Mouse (Mus musculus) intestine, embryonic 14.5 days (tissue): Measurements from ENCODE around the gene Stim1. TPM values are rescaled to one million over a fixed set of nuclear protein-coding genes. Genes with fewer than 3 reads are reported as not detected.

ENCODE experiments used
- ATAC-seq: fragments of 200-750 bp; cut with Nextera tagmentation; replicated peaks from 2 replicates; pipeline ENCODE4 v1.8.0; 2017; ENCODE audit warnings: low read depth, moderate number of reproducible peaks, moderate TSS enrichment, moderate library complexity; ENCODE audit not compliant: low FRiP score, low TSS enrichment
- DNase-seq: peaks from one replicate; pipeline ENCODE4 v3.0.0-alpha.2; 2018; ENCODE audit warnings: low spot score
- H3K27ac ChIP-seq: fragments of 300-500 bp; sonication (generic); 2 replicates; pipeline ENCODE4 v1.5.1; 2014; ENCODE audit warnings: low read depth, mild to moderate bottlenecking, control low read depth
- H3K27me3 ChIP-seq: fragments of 300-500 bp; sonication (generic); replicated peaks from 2 replicates; pipeline ENCODE4 v1.6.1; 2014; ENCODE audit warnings: low read length, control low read depth; ENCODE audit not compliant: control insufficient read depth, insufficient read depth
- H3K36me3 ChIP-seq: fragments of 300-500 bp; sonication (generic); 2 replicates; pipeline ENCODE4 v1.6.1; 2014; ENCODE audit warnings: low read length, control low read depth; ENCODE audit not compliant: control insufficient read depth, insufficient read depth
- H3K4me1 ChIP-seq: fragments of 300-500 bp; sonication (generic); replicated peaks from 2 replicates; pipeline ENCODE4 v1.6.1; 2014; ENCODE audit warnings: low read length, control low read depth, mixed read lengths; ENCODE audit not compliant: control insufficient read depth, insufficient read depth
- H3K4me2 ChIP-seq: fragments of 300-500 bp; sonication (generic); 2 replicates; pipeline ENCODE4 v1.6.1; 2014; ENCODE audit warnings: low read length
- H3K4me3 ChIP-seq: fragments of 300-500 bp; sonication (generic); 2 replicates; pipeline ENCODE4 v1.5.1; 2014; ENCODE audit warnings: low read depth, low read length, control low read depth, mixed read lengths
- H3K9ac ChIP-seq: fragments of 300-500 bp; sonication (generic); 2 replicates; pipeline ENCODE4 v1.6.1; 2014; ENCODE audit warnings: mild to moderate bottlenecking, low read length
- H3K9me3 ChIP-seq: fragments of 300-500 bp; sonication (generic); 2 replicates; pipeline ENCODE4 v1.6.1; 2016; ENCODE audit warnings: low read length, control low read depth; ENCODE audit not compliant: control insufficient read depth
- WGBS: fragments of 180-500 bp; shearing (Covaris S2); extraction: QIAGEN DNeasy Blood & Tissue Kit; methylation state at CpG from one replicate; pipeline ENCODE4 v1.1.7; 2014; 5-methylcytosine and 5-hydroxymethylcytosine counted together
- polyA plus RNA-seq: library from polyadenylated mRNA; unstranded; fragments of >200 nt; fragmentation: Nextera tagmentation; extraction: Ambion mirVana; gene quantifications from 2 replicates; pipeline ENCODE4 v1.2.1, GENCODE M21; 2014

Gene Stim1
- polyA plus RNA-seq, 1 experiment from 2014 or later: 23.6 TPM

GRCm38 (mm10) chr7:102229814-102230213, 37.8 kb upstream of the Stim1 start:
- ATAC-seq: no peak
- H3K9ac ChIP-seq: no peak overlapping the region
- no peak overlapping the region for H3K4me3 ChIP-seq
- H3K4me2 ChIP-seq: no peak overlapping the region
- no peaks in the 10 kb centered on the region for H3K27me3 ChIP-seq
- H3K27ac ChIP-seq: no peak overlapping the region
- 89% methylated on average over 6 of the region's 6 CpGs for WGBS
- peaks cover 30% of the 10 kb centered on the region for H3K36me3 ChIP-seq
- H3K9me3 ChIP-seq: no peaks in the 10 kb centered on the region
- H3K4me1 ChIP-seq: no peaks in the 10 kb centered on the region
- DNase-seq: no peak

- Histone ChIP-seq H3K27me3 (no peaks in the 10 kb centered on the region), H3K4me2 (no peak overlapping the region), H3K36me3 (peaks cover 43% of the 10 kb centered on the region), H3K4me1 (no peaks in the 10 kb centered on the region), H3K9me3 (no peaks in the 10 kb centered on the region), H3K9ac (no peak overlapping the region), H3K4me3 (no peak overlapping the region), H3K27ac (no peak overlapping the region)
- DNase-seq (no peak), ATAC-seq (no peak)
- WGBS: 77% methylated on average over 4 of the region's 4 CpGs
Observed at GRCm38 (mm10) chr7:102233059-102233458, 34.5 kb upstream of the Stim1 start.

- no peak overlapping the region for H3K4me2 ChIP-seq
- H3K4me1 ChIP-seq: peaks cover 6% of the 10 kb centered on the region; the same call in 1 of the 2 replicates
- WGBS: 85% methylated on average over 8 of the region's 8 CpGs
Observed at GRCm38 (mm10) chr7:102238686-102239286, 28.8 kb upstream of the Stim1 start.

GRCm38 (mm10) chr7:102239591-102239990, 28.0 kb upstream of the Stim1 start:
- no peaks in the 10 kb centered on the region for H3K27me3 ChIP-seq
- H3K36me3 ChIP-seq: peaks cover 63% of the 10 kb centered on the region
- ATAC-seq (no peak), DNase-seq (no peak)
- WGBS: 92% methylated on average over 16 of the region's 16 CpGs
- no peaks in the 10 kb centered on the region for H3K9me3 ChIP-seq
- H3K9ac ChIP-seq: no peak overlapping the region
- no peak overlapping the region for H3K27ac ChIP-seq
- no peak overlapping the region for H3K4me2 ChIP-seq
- no peak overlapping the region for H3K4me3 ChIP-seq
- peaks cover 11% of the 10 kb centered on the region; the same call in 1 of the 2 replicates for H3K4me1 ChIP-seq

More at GRCm38 (mm10) chr7:102238686-102239286, 28.8 kb upstream of the Stim1 start:
- no peaks in the 10 kb centered on the region for H3K9me3 ChIP-seq
- H3K27me3 ChIP-seq: no peaks in the 10 kb centered on the region
- DNase-seq (no peak), ATAC-seq (no peak)
- no peak overlapping the region for H3K27ac ChIP-seq
- no peak overlapping the region for H3K9ac ChIP-seq
- peaks cover 63% of the 10 kb centered on the region for H3K36me3 ChIP-seq
- no peak overlapping the region for H3K4me3 ChIP-seq

GRCm38 (mm10) chr7:102242371-102242770, 25.2 kb upstream of the Stim1 start:
- no peak overlapping the region for H3K4me3 ChIP-seq
- DNase-seq: no peak
- H3K36me3 ChIP-seq: peaks cover 43% of the 10 kb centered on the region
- no peak overlapping the region for H3K4me2 ChIP-seq
- 86% methylated on average over 5 of the region's 5 CpGs for WGBS
- H3K9me3 ChIP-seq: no peaks in the 10 kb centered on the region
- ATAC-seq: no peak
- no peak overlapping the region for H3K9ac ChIP-seq
- H3K27ac ChIP-seq: no peak overlapping the region
- H3K4me1 ChIP-seq: peaks cover 37% of the 10 kb centered on the region
- no peaks in the 10 kb centered on the region for H3K27me3 ChIP-seq

GRCm38 (mm10) chr7:102242917-102243316, 24.7 kb upstream of the Stim1 start:
- 74% methylated on average over 3 of the region's 3 CpGs for WGBS
- Histone ChIP-seq H3K36me3 (peaks cover 37% of the 10 kb centered on the region), H3K9ac (no peak overlapping the region), H3K27ac (no peak overlapping the region), H3K9me3 (no peaks in the 10 kb centered on the region), H3K4me2 (no peak overlapping the region), H3K4me3 (no peak overlapping the region), H3K4me1 (peaks cover 42% of the 10 kb centered on the region), H3K27me3 (no peaks in the 10 kb centered on the region)
- DNase-seq: no peak
- ATAC-seq: no peak

GRCm38 (mm10) chr7:102243870-102244269, 23.7 kb upstream of the Stim1 start:
- DNase-seq (no peak), ATAC-seq (no peak)
- 80% methylated on average over 2 of the region's 2 CpGs for WGBS
- H3K27ac ChIP-seq: no peak overlapping the region
- H3K4me2 ChIP-seq: no peak overlapping the region
- no peaks in the 10 kb centered on the region for H3K27me3 ChIP-seq
- H3K4me1 ChIP-seq: peaks cover 52% of the 10 kb centered on the region
- H3K36me3 ChIP-seq: peaks cover 28% of the 10 kb centered on the region
- no peak overlapping the region for H3K9ac ChIP-seq
- no peak overlapping the region for H3K4me3 ChIP-seq
- no peaks in the 10 kb centered on the region for H3K9me3 ChIP-seq

- Histone ChIP-seq H3K4me1 (peaks cover 55% of the 10 kb centered on the region), H3K27me3 (no peaks in the 10 kb centered on the region), H3K9ac (no peak overlapping the region), H3K4me2 (no peak overlapping the region), H3K36me3 (peaks cover 18% of the 10 kb centered on the region), H3K4me3 (no peak overlapping the region), H3K9me3 (no peaks in the 10 kb centered on the region), H3K27ac (no peak overlapping the region; the same call in 1 of the 2 replicates)
- ATAC-seq: no peak
- DNase-seq: no peak
- WGBS: 79% methylated on average over 3 of the region's 3 CpGs
Observed at GRCm38 (mm10) chr7:102244782-102245535, 22.6 kb upstream of the Stim1 start.
